Mouse (Mus musculus): ENCODE results near the gene Pced1b.

- TF ChIP-seq CTCF (IDR thresholded peaks at IDR 0.05; ENCODE audit: control insufficient read depth, insufficient read depth, insufficient replicate concordance, low read depth, low read length), result no peak
- no peak for TF ChIP-seq POLR2A (IDR thresholded peaks at IDR 0.05; ENCODE audit: control insufficient read depth, low read depth, low read length)
Measured at GRCm38 (mm10) chr15:97258483-97259230, 11.8 kb downstream of the Pced1b start.

Measured in testis, adult 2 months (tissue).